Mouse (Mus musculus) midbrain, embryonic 10.5 days (tissue): Measurements from ENCODE around the gene Fsip1. TPM values are rescaled to one million over a fixed set of nuclear protein-coding genes. Genes with fewer than 3 reads are reported as not detected.
A peak's percentile ranks its signal among the peaks of the same experiment; 100 is the strongest.

Experiments
- DNase-seq: peaks from one replicate; pipeline ENCODE4 v3.0.0-alpha.2; 2017; ENCODE audit warnings: low spot score
- H3K27ac ChIP-seq: fragments of 300-500 bp; sonication (generic); replicated peaks from 2 replicates; pipeline ENCODE4 v1.5.1; 2016; ENCODE audit warnings: mild to moderate bottlenecking
- H3K27me3 ChIP-seq: fragments of 300-500 bp; sonication (generic); 2 replicates; pipeline ENCODE4 v1.6.1; 2016; ENCODE audit warnings: low read depth, mild to moderate bottlenecking; ENCODE audit not compliant: poor library complexity, severe bottlenecking
- H3K36me3 ChIP-seq: fragments of 300-500 bp; sonication (generic); 2 replicates; pipeline ENCODE4 v1.6.1; 2016; ENCODE audit warnings: mild to moderate bottlenecking, moderate library complexity
- H3K4me1 ChIP-seq: fragments of 300-500 bp; sonication (generic); 2 replicates; pipeline ENCODE4 v1.6.1; 2016
- H3K4me3 ChIP-seq: fragments of 300-500 bp; sonication (generic); 2 replicates; pipeline ENCODE4 v1.5.1; 2016; ENCODE audit warnings: mild to moderate bottlenecking, moderate library complexity
- H3K9me3 ChIP-seq: fragments of 300-500 bp; sonication (generic); replicated peaks from 2 replicates; pipeline ENCODE4 v1.6.1; 2016; ENCODE audit warnings: mild to moderate bottlenecking
- WGBS: fragments of 180-500 bp; shearing (Covaris S2); methylation state at CpG from one replicate; pipeline ENCODE4 v1.1.7; 2016; 5-methylcytosine and 5-hydroxymethylcytosine counted together
- polyA plus RNA-seq: library from polyadenylated mRNA; unstranded; fragments of >200 nt; fragmentation: Nextera tagmentation; extraction: Ambion mirVana; gene quantifications from 2 replicates; pipeline ENCODE4 v1.2.1, GENCODE M21; 2016

Gene Fsip1
- polyA plus RNA-seq, 1 experiment from 2014 or later: 3.0 TPM

DNA sequence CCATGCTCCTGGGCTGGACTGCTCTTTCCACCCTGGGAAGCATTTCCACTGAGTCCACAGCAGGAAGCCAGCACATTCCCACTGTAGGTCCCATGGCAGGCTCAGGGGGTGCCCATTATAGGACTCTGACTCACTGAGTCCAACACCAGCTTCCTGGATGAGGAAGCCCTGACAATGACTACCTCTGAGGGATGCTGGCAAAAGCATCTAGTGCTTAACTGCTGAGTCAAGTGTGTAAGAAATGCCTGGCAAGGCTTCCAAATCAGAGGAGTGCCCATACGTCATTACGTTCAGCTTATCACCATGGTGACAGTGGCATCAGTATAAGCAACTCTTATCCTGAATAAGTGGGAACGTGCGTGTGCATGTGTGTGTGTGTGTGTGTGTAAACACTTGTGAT is 30.9 kb upstream of the Fsip1 start:
- WGBS: 83% methylated on average over 4 of the region's 4 CpGs
- H3K4me3 ChIP-seq: no peak overlapping the region
- H3K9me3 ChIP-seq: no peaks in the 10 kb centered on the region
- H3K27me3 ChIP-seq: no peaks in the 10 kb centered on the region
- H3K4me1 ChIP-seq: peaks cover 3% of the 10 kb centered on the region; the same call in 1 of the 2 replicates
- DNase-seq: no peak
- no peaks in the 10 kb centered on the region for H3K36me3 ChIP-seq
- H3K27ac ChIP-seq: no peak overlapping the region

DNA sequence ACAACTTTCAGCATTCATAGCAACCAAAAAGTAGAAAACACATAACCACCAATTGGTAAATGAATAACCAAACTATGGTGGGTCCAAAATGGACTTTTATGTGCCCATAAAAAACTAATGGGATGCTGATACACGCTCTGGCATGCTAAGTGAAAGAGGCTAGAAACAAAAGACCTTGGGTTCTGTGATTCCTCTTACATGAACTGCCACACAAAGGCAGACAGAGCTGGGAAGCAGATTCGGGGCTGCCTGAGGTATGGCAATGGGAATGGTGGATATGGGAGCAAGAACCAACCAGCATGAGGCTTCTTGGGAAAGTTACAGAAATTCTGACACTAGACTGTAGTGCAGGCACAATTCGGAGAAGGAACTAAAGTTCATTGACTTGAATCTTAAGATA is 25.7 kb upstream of the Fsip1 start:
- 85% methylated on average over 3 of the region's 3 CpGs for WGBS
- Histone ChIP-seq H3K4me1 (no peaks in the 10 kb centered on the region), H3K4me3 (no peak overlapping the region), H3K27me3 (no peaks in the 10 kb centered on the region), H3K36me3 (no peaks in the 10 kb centered on the region), H3K27ac (no peak overlapping the region), H3K9me3 (no peaks in the 10 kb centered on the region)
- no peak for DNase-seq

DNA sequence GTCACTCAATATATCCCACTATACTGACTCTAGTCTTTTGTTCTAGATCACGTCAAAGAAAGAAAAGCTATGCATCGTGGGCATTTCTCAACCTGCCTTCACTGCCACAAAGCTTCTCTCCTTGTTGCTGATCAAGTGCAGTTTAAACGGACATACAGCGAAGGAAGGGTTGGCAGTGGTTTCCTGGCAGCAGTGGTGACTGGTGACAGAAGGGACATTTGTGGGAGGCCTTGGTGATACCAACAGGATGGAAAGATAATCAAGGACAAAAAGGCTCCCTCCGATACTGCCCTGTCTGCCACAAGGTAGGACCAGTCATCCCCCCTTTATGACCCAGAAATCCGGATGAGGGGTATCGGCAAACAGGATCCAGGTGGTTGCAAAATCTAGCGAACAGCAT is 21.5 kb upstream of the Fsip1 start:
- 94% methylated on average over 8 of the region's 8 CpGs for WGBS
- Histone ChIP-seq H3K9me3 (no peaks in the 10 kb centered on the region), H3K4me1 (no peaks in the 10 kb centered on the region), H3K27ac (no peak overlapping the region), H3K27me3 (no peaks in the 10 kb centered on the region), H3K36me3 (no peaks in the 10 kb centered on the region), H3K4me3 (no peak overlapping the region)
- no peak for DNase-seq

DNA sequence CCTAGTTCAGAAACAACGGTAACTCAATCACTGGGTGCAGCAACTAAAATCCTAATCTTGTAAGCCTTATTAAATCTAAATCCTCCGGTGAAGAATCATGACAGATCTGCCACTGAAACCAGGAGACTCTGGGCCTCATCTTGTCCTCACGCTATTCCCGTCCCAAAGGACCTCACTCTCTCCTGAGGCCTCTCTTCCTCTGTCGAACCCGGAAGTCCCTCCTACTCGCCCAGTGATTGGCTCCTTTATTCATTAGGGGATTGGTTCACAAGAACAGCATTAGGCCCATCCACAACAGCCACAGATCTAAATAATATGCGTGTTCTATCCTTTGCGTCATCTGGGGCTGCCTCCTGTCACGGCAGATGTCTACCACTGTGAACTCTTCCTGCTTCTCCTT is 14.8 kb upstream of the Fsip1 start:
- 91% methylated on average over 10 of the region's 10 CpGs for WGBS
- Histone ChIP-seq H3K36me3 (no peaks in the 10 kb centered on the region), H3K27me3 (no peaks in the 10 kb centered on the region), H3K4me1 (no peaks in the 10 kb centered on the region), H3K9me3 (no peaks in the 10 kb centered on the region), H3K27ac (no peak overlapping the region), H3K4me3 (no peak overlapping the region)
- DNase-seq: no peak

DNA sequence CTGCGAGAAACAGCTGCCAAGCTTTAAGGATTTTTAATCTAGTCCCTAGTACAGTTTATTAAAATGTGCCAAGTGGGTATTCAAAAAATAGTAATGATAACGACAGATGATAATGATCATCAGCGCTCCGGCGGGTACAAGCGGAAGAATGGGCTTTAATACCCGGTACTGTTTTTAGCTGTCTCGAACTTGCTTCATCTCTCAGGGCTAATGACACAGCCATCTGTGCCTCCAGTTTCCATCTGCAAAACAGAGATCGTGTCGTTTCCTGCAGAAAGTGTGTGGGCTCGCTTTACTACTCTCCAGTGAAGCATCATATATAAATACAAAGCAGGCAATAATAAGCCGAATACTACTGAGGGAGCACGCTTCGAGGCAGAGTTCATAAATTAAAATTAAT is 13.4 kb upstream of the Fsip1 start:
- H3K27ac ChIP-seq: no peak overlapping the region
- DNase-seq: no peak
- WGBS: 95% methylated on average over 14 of the region's 14 CpGs

DNA sequence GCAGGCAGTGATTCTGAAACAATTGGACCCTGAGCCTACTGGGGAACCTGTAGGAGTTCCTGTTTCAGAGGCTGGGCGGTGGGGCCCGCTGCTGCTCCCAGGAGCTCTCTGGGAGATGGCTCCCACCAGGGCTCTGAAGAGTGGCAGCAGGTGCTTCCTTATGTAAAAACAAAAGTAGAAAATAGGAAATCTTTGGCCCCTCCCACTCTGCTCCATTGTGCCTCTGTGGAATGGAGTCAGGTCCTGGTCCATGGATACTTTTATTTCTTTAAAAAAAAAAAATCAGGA is 7.1 kb upstream of the Fsip1 start:
- Histone ChIP-seq H3K4me3 (no peak overlapping the region), H3K4me1 (no peaks in the 10 kb centered on the region), H3K27ac (no peak overlapping the region), H3K9me3 (no peaks in the 10 kb centered on the region), H3K27me3 (0 out of 2 replicates have a peak, but pooled peaks cover 4% of the 10 kb centered on the region), H3K36me3 (no peaks in the 10 kb centered on the region)
- DNase-seq: no peak
- 45% methylated on average over 2 of the region's 2 CpGs for WGBS

More for the DNA sequence above, 13.4 kb upstream of the Fsip1 start:
- no peaks in the 10 kb centered on the region for H3K9me3 ChIP-seq
- H3K4me3 ChIP-seq: no peak overlapping the region
- no peaks in the 10 kb centered on the region for H3K27me3 ChIP-seq
- H3K36me3 ChIP-seq: no peaks in the 10 kb centered on the region
- H3K4me1 ChIP-seq: no peaks in the 10 kb centered on the region

DNA sequence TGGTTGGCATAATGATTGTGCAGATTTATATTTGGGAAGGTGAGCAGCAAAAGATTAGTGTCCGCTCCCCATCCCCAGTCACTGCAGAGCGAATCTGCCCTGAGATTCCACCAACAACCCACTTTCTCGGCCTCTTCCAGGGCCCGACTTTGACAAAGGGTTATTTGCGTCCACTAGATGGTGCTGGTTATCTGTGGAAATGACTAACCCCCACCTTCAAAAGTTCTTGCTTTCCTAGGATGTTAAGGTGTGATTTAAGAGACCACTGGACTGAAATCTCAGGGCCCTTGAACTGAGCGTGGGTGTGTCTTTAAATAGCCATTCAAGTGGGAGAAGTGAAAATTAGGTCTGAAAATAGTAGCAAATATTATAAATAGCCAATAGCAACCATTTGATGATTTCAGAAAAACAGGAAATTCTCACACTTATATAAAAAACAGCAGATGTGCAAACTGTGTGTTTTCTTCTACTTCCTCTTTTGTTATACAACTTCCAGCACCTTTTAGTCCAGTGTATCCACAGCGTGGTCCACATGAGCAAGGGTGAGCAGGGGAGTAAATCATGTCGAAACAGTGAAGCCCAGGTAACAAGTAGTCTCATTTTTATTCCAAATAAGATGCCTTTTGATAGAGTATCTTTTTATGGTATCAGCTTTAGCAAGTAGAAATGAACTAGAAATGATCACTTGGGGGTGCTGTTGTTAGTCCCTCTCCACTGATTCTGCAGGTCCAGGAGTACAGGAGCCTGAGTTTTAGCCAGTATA is 6.6 kb upstream of the Fsip1 start:
- no peak overlapping the region for H3K27ac ChIP-seq
- DNase-seq: peak; percentile 48
- 26% methylated on average over 8 of the region's 8 CpGs for WGBS

DNA sequence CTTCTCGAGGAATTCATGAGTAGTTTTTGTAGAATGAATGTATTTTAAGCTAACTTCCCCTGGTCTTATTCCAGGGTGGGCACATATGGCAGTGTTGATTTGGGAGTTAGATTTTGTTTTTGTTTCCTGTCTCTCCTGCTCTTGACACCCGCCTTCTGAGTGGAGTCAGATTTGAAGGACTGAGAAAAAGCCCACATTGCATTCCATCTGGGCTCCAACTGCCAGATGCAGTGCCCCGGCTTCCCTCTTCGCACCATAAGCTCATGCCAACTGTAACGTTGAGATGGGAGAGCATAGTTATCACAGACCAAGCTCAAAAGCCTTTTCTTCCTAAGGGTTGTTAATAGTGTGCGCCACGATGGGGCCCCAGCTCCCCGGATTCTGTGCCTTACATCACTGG is 5.9 kb upstream of the Fsip1 start:
- H3K27me3 ChIP-seq: 0 out of 2 replicates have a peak, but pooled peaks cover 4% of the 10 kb centered on the region
- H3K4me1 ChIP-seq: no peaks in the 10 kb centered on the region
- DNase-seq: no peak
- H3K4me3 ChIP-seq: no peak overlapping the region
- no peak overlapping the region for H3K27ac ChIP-seq
- 66% methylated on average over 8 of the region's 8 CpGs for WGBS
- H3K9me3 ChIP-seq: no peaks in the 10 kb centered on the region
- H3K36me3 ChIP-seq: no peaks in the 10 kb centered on the region

More for the DNA sequence above, 6.6 kb upstream of the Fsip1 start:
- Histone ChIP-seq H3K27me3 (0 out of 2 replicates have a peak, but pooled peaks cover 4% of the 10 kb centered on the region), H3K4me3 (no peak overlapping the region), H3K9me3 (no peaks in the 10 kb centered on the region), H3K4me1 (no peaks in the 10 kb centered on the region), H3K36me3 (no peaks in the 10 kb centered on the region)

DNA sequence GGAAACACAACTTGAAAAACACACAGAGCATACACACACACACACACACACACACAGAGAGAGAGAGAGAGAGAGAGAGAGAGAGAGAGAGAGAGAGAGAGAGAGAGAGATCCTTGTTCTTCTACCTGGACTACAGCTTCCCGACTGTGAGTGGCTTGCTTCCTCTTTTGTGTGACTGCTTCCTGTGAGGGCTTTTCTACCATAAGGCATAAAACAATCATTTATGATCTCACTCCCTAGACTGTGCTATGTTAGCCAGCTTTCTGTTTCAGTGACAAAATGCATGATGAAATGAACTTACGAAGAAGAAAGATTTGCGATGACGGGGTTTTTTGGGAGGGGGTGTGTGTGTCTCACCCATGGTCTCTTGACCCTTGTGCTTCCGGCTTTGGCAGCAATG is 3.0 kb upstream of the Fsip1 start:
- H3K4me1 ChIP-seq: peaks cover 8% of the 10 kb centered on the region
- H3K9me3 ChIP-seq: no peaks in the 10 kb centered on the region
- H3K36me3 ChIP-seq: no peaks in the 10 kb centered on the region
- 0 out of 2 replicates have a peak, but pooled peaks cover 4% of the 10 kb centered on the region for H3K27me3 ChIP-seq
- H3K4me3 ChIP-seq: no peak overlapping the region
- no peak for DNase-seq
- WGBS: 88% methylated on average over 5 of the region's 5 CpGs
- no peak overlapping the region for H3K27ac ChIP-seq

DNA sequence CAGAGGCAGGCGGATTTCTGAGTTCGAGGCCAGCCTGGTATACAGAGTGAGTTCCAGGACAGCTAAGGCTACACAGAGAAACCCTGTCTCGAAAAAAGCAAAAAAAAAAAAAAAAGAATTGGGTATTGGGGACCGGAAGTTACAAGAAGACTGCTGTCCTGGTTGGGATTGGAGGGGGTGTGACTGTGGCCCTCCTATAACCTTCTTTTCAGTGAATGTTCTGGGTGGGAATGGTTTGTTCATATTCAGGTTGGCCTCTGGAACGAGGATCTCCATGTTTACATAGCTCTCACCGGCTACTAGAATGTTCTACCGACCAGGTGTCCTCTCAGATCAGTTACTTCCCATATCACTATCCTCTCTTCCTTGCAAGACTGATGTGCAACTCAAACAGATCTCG is 328 bp upstream of the Fsip1 start:
- peak overlapping the region; percentile 61 for H3K4me3 ChIP-seq
- H3K4me1 ChIP-seq: peaks cover 8% of the 10 kb centered on the region
- H3K27ac ChIP-seq: no peak overlapping the region
- H3K9me3 ChIP-seq: no peaks in the 10 kb centered on the region
- DNase-seq: no peak
- no peaks in the 10 kb centered on the region for H3K27me3 ChIP-seq
- no peaks in the 10 kb centered on the region for H3K36me3 ChIP-seq
- 72% methylated on average over 8 of the region's 8 CpGs for WGBS

DNA sequence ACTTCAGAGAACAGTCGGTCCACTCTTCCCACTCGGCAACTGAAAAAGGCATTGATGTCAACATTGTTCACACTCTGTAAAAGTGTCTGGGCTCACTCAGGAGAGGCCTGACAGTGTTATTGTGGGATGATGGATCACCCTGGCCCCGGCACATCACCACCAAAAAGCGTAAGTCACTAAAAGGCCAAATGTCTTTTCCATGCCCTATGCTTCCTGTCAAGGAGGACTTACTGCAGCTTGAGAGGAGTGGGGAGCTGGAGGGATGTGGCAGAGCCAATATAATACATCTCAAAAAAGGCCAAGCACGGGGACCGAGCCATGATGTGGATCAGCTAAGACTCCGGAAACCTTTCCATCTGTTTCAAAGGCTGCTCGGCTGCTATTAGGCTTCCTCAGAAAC is 2.2 kb downstream of the Fsip1 start:
- H3K27ac ChIP-seq: no peak overlapping the region
- H3K36me3 ChIP-seq: no peaks in the 10 kb centered on the region
- no peak for DNase-seq
- no peaks in the 10 kb centered on the region for H3K27me3 ChIP-seq
- H3K9me3 ChIP-seq: no peaks in the 10 kb centered on the region
- peaks cover 8% of the 10 kb centered on the region for H3K4me1 ChIP-seq
- 91% methylated on average over 8 of the region's 8 CpGs for WGBS
- no peak overlapping the region for H3K4me3 ChIP-seq

DNA sequence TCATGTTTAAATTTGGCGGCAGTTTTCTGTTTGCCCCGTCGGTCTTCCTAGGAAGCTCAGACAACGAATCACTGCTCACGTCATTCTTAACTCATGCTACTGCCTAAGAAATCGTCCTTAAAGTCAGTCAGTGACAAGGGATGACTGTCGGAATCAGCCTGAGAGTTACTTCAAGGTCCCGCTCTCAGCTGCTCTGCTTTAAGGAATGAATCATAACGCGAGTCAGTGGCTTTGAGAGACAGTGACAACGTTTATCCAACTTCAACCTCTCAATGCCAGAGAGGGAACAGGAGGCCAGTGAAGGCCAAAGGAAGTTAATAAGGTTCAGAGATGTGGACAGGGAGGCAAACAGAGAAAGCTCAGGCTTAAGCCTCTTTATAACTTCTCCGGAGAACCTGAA is 7.8 kb downstream of the Fsip1 start:
- Histone ChIP-seq H3K27me3 (0 out of 2 replicates have a peak, but pooled peaks cover 3% of the 10 kb centered on the region), H3K4me1 (no peaks in the 10 kb centered on the region), H3K27ac (no peak overlapping the region), H3K4me3 (no peak overlapping the region), H3K36me3 (no peaks in the 10 kb centered on the region), H3K9me3 (no peaks in the 10 kb centered on the region)
- WGBS: 82% methylated on average over 12 of the region's 12 CpGs
- no peak for DNase-seq

DNA sequence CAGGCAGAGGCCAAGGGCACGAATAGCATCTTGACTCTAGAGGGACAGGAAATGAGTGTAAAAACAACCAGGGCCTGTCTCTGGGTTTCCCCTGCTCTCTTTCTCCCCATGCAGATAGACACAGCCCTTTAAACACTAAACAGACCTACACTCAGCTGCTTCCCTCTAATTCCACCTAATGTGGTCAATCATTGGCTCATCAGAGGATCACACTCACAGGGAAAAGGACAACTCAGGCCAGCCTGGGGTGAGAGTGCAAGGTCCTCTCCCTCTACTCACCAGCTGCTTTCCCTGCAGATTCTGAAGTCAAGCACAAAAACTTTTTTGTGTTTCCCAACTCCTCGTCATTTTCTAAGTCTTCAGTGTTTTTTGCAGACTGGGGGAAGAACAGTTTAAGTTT is 8.8 kb downstream of the Fsip1 start:
- Histone ChIP-seq H3K27ac (no peak overlapping the region), H3K27me3 (0 out of 2 replicates have a peak, but pooled peaks cover 3% of the 10 kb centered on the region), H3K4me1 (no peaks in the 10 kb centered on the region), H3K4me3 (no peak overlapping the region), H3K36me3 (no peaks in the 10 kb centered on the region), H3K9me3 (no peaks in the 10 kb centered on the region)
- WGBS: 66% methylated on average over 2 of the region's 2 CpGs
- DNase-seq: no peak
